ENCODE assay signal across 8 mouse cellular contexts in the genomic region with DNA sequence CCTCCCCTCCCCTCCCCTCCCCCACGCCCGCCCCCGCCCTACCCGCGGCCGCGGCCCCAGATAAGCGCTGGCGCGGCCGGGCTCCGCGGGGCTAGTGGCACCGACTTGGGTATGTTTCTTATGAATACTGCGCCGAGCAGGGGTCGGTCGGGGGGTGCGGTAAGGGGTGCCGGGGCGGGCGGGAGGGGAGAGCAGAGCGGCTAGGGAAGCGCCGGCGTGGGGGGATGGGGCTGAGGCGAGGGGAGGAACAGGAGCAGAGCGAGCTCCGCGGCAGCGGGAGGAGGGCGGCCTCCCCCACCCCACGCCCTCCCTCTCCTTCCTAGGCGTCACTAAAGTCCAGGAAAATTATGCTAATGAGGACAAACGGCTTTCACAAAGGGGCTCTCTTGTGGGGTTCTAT. TPM values are rescaled to one million over a fixed set of nuclear protein-coding genes. Genes with fewer than 3 reads are reported as not detected.
DNase-seq lines count a peak whose midpoint lies in the region; ATAC-seq and TF ChIP-seq lines count a peak whose summit lies in the region.

No protein-coding gene starts in this region.

- peak overlapping the region; percentile 62 for H3K4me2 ChIP-seq in lung, postnatal 0 days (replicated peaks; ENCODE audit: low read depth, low read length)

- H3K4me1 ChIP-seq in embryonic facial prominence, embryonic 10.5 days: peaks cover 28% of the 10 kb centered on the region
- no peaks in the 10 kb centered on the region for H3K4me1 ChIP-seq in lung, postnatal 0 days (ENCODE audit: insufficient read depth, low read depth, low read length)

- no peak for TF ChIP-seq CTCF in lung, postnatal 0 days (IDR thresholded peaks at IDR 0.05)

- no peaks in the 10 kb centered on the region for H3K9me3 ChIP-seq in embryonic facial prominence, embryonic 10.5 days
- no peaks in the 10 kb centered on the region for H3K9me3 ChIP-seq in lung, postnatal 0 days (ENCODE audit: low read length)

- peak overlapping the region; percentile 51; the same call in 1 of the 2 replicates for H3K27ac ChIP-seq in embryonic facial prominence, embryonic 10.5 days (replicated peaks)
- peak overlapping the region; percentile 89 for H3K27ac ChIP-seq in lung, postnatal 0 days (ENCODE audit: low read length)

- H3K4me3 ChIP-seq in embryonic facial prominence, embryonic 10.5 days: peak overlapping the region; percentile 46
- peak overlapping the region; percentile 56 for H3K4me3 ChIP-seq in lung, postnatal 0 days (ENCODE audit: low read depth, low read length)

- no peaks in the 10 kb centered on the region for H3K36me3 ChIP-seq in embryonic facial prominence, embryonic 10.5 days (replicated peaks)
- no peaks in the 10 kb centered on the region for H3K36me3 ChIP-seq in lung, postnatal 0 days (ENCODE audit: insufficient read depth, low read length)

- TF ChIP-seq EP300 in lung, postnatal 0 days (IDR thresholded peaks at IDR 0.05): no peak

- peak; percentile 64 for ATAC-seq in lung, postnatal 0 days

- H3K9ac ChIP-seq in lung, postnatal 0 days (replicated peaks; ENCODE audit: low read depth): peak overlapping the region; percentile 65

- H3K27me3 ChIP-seq in embryonic facial prominence, embryonic 10.5 days (replicated peaks; ENCODE audit: low read depth, poor library complexity, severe bottlenecking): peaks cover 100% of the 10 kb centered on the region
- peaks cover 3% of the 10 kb centered on the region; the same call in 1 of the 2 replicates for H3K27me3 ChIP-seq in lung, postnatal 0 days (replicated peaks; ENCODE audit: insufficient read depth, low read length)

- intact Hi-C loops in gastrocnemius, postnatal 36 days (cut with DNase I): no loop called here

- WGBS in embryonic facial prominence, embryonic 10.5 days: 1% methylated on average over 24 of the region's 35 CpGs
- 2% methylated on average over 20 of the region's 35 CpGs for WGBS in lung, postnatal 0 days

- peak; percentile 66 for DNase-seq in embryo, embryonic 10 days (ENCODE audit: low spot score)
- DNase-seq in embryo, embryonic 10.5 days (ENCODE audit: low spot score): no peak
- peak; percentile 55 for DNase-seq in embryonic facial prominence, embryonic 10.5 days (ENCODE audit: low spot score)
- DNase-seq in kidney, adult 9 months: peak; percentile 33
- DNase-seq in lung, postnatal 0 days (ENCODE audit: low spot score): peak; percentile 86
- no peak for DNase-seq in gastrocnemius, postnatal 36 days
- no peak for DNase-seq in natural killer cell, adult 2 months (ENCODE audit: low spot score in 2 of 2)
- DNase-seq in right cerebral cortex, postnatal 10 days (ENCODE audit: low spot score in 2 of 2): no peak

RNA-seq across cellular contexts. Expression of a gene that starts 1.4 kb away (rescaled TPM):
- 0.12 and 0.64 TPM in 2 replicates for polyA plus RNA-seq in embryonic facial prominence, embryonic 10.5 days (2016; fragmentation: Nextera tagmentation; extraction: Ambion mirVana)
- 1.5 and 1.6 TPM in 2 replicates for polyA plus RNA-seq in lung, postnatal 0 days (2015; fragmentation: Nextera tagmentation; extraction: Ambion mirVana)
- not detected for total RNA-seq in gastrocnemius, postnatal 36 days (2021)

RNA-seq across cellular contexts. Expression of a gene that starts 11.2 kb away (rescaled TPM):
- 8.7 and 16.7 TPM in 2 replicates for polyA plus RNA-seq in embryonic facial prominence, embryonic 10.5 days (2016; fragmentation: Nextera tagmentation; extraction: Ambion mirVana)
- 7.2 and 8.2 TPM in 2 replicates for polyA plus RNA-seq in lung, postnatal 0 days (2015; fragmentation: Nextera tagmentation; extraction: Ambion mirVana)
- total RNA-seq in gastrocnemius, postnatal 36 days (2021): under 1 TPM in 1 of 2 experiments, not detected in 1; 0.22 TPM

RNA-seq across cellular contexts. Expression of a gene that starts 15.7 kb away (rescaled TPM):
- 0.09 TPM in 1 of 2 replicates, not detected in the other for polyA plus RNA-seq in embryonic facial prominence, embryonic 10.5 days (2016; fragmentation: Nextera tagmentation; extraction: Ambion mirVana)
- 3.7 and 3.9 TPM in 2 replicates for polyA plus RNA-seq in lung, postnatal 0 days (2015; fragmentation: Nextera tagmentation; extraction: Ambion mirVana)
- 1 to 10 TPM; 2.0 TPM for total RNA-seq in gastrocnemius, postnatal 36 days (2021)

RNA-seq across cellular contexts. Expression of a gene that starts 17.7 kb away (rescaled TPM):
- 0.57 and 0.62 TPM in 2 replicates for polyA plus RNA-seq in embryonic facial prominence, embryonic 10.5 days (2016; fragmentation: Nextera tagmentation; extraction: Ambion mirVana)
- polyA plus RNA-seq in lung, postnatal 0 days (2015; fragmentation: Nextera tagmentation; extraction: Ambion mirVana): 0.65 and 1.0 TPM in 2 replicates
- under 1 TPM; 0.13 to 0.15 TPM for total RNA-seq in gastrocnemius, postnatal 36 days (2021)

RNA-seq across cellular contexts. Expression of a gene that starts 28.5 kb away (rescaled TPM):
- 0.23 TPM in 1 of 2 replicates, not detected in the other for polyA plus RNA-seq in embryonic facial prominence, embryonic 10.5 days (2016; fragmentation: Nextera tagmentation; extraction: Ambion mirVana)
- polyA plus RNA-seq in lung, postnatal 0 days (2015; fragmentation: Nextera tagmentation; extraction: Ambion mirVana): 39.7 and 40.3 TPM in 2 replicates
- total RNA-seq in gastrocnemius, postnatal 36 days (2021): 1 to 10 TPM; 1.6 to 2.0 TPM

Comparison
In these comparisons a context has a peak if more than half of its experiments do, and no peak if none do; other contexts are left out.
1. DNase-seq: peak in embryo, embryonic 10 days (single experiment), embryonic facial prominence, embryonic 10.5 days (single experiment), kidney, adult 9 months (single experiment) and lung, postnatal 0 days (single experiment); none in embryo, embryonic 10.5 days (single experiment), gastrocnemius, postnatal 36 days (0 of 2), natural killer cell, adult 2 months (0 of 2) and right cerebral cortex, postnatal 10 days (0 of 2).